Mouse (Mus musculus) heart, embryonic 16.5 days (tissue): ENCODE data around the gene H2al1g. TPM values are rescaled to one million over a fixed set of nuclear protein-coding genes. Genes with fewer than 3 reads are reported as not detected.
"Not testable (repeated sequence)": the region's sequence is repeated elsewhere in the genome, so short reads cannot be mapped to it uniquely, and the experiment has no call there.

ENCODE experiments used
- ATAC-seq: fragments of 200-750 bp; cut with Nextera tagmentation; replicated peaks from 2 replicates; pipeline ENCODE4 v1.8.0; 2017; ENCODE audit warnings: moderate number of reproducible peaks; ENCODE audit not compliant: insufficient read depth, low FRiP score; ENCODE audit errors: extremely low read depth
- H3K27ac ChIP-seq: fragments of 300-500 bp; sonication (generic); 2 replicates; pipeline ENCODE4 v1.5.1; 2014; ENCODE audit warnings: mild to moderate bottlenecking, low read length, control low read depth, moderate library complexity
- H3K27me3 ChIP-seq: fragments of 300-500 bp; sonication (generic); 2 replicates; pipeline ENCODE4 v1.6.1; 2014; ENCODE audit warnings: low read length, mixed read lengths; ENCODE audit not compliant: control insufficient read depth, insufficient read depth
- H3K36me3 ChIP-seq: fragments of 300-500 bp; sonication (generic); 2 replicates; pipeline ENCODE4 v1.6.1; 2014; ENCODE audit not compliant: control insufficient read depth, insufficient read depth
- H3K4me1 ChIP-seq: fragments of 300-500 bp; sonication (generic); 2 replicates; pipeline ENCODE4 v1.6.1; 2014; ENCODE audit warnings: low read length, mixed read lengths; ENCODE audit not compliant: control insufficient read depth, insufficient read depth
- H3K4me2 ChIP-seq: fragments of 300-500 bp; sonication (generic); 2 replicates; pipeline ENCODE4 v1.6.1; 2014; ENCODE audit warnings: low read depth, mild to moderate bottlenecking, control low read depth, low read length
- H3K4me3 ChIP-seq: fragments of 300-500 bp; sonication (generic); 2 replicates; pipeline ENCODE4 v1.5.1; 2014; ENCODE audit warnings: mild to moderate bottlenecking, control low read depth, low read length
- H3K9ac ChIP-seq: fragments of 300-500 bp; sonication (generic); 2 replicates; pipeline ENCODE4 v1.6.1; 2014; ENCODE audit warnings: low read length, control low read depth
- H3K9me3 ChIP-seq: fragments of 300-500 bp; sonication (generic); replicated peaks from 2 replicates; pipeline ENCODE4 v1.6.1; 2016; ENCODE audit warnings: low read length; ENCODE audit not compliant: control insufficient read depth
- WGBS: fragments of 180-500 bp; shearing (Covaris S2); extraction: QIAGEN DNeasy Blood & Tissue Kit; methylation state at CpG from one replicate; pipeline ENCODE4 v1.1.7; 2014; 5-methylcytosine and 5-hydroxymethylcytosine counted together
- polyA plus RNA-seq: library from polyadenylated mRNA; unstranded; fragments of >200 nt; fragmentation: Nextera tagmentation; extraction: Ambion mirVana; gene quantifications from 2 replicates; pipeline ENCODE4 v1.2.1, GENCODE M21; 2015

H2al1g gene
- polyA plus RNA-seq, 1 experiment from 2014 or later: not detected

DNA sequence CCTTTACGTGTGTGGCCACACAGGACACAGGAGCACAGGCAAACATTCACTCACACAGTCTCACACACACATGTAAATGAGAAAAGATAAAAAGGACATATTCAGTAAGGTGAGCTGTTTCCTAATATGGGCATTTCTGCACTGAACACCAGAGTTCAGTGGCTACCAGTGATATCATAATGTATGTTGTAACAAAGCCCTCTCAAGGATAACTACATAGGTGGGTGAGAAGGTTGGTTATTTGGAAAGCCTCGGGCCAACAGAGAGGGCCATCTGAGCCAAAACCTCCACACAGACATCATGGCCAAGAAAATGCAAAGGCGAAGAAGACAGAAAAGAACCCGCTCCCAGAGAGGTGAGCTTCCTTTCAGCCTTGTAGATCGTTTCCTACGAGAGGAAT is 12.7 kb upstream of the H2al1g start, which contains the start of gene H2al1c:
TSS of gene H2al1c (plus strand) at position 301 of the 400 bp plus-strand sequence.
- H3K27ac ChIP-seq, H3K9ac ChIP-seq, H3K36me3 ChIP-seq, ATAC-seq, H3K4me1 ChIP-seq, H3K9me3 ChIP-seq, H3K4me2 ChIP-seq, H3K4me3 ChIP-seq, H3K27me3 ChIP-seq: not testable (repeated sequence)
- 96% methylated on average over 2 of the region's 6 CpGs for WGBS

DNA sequence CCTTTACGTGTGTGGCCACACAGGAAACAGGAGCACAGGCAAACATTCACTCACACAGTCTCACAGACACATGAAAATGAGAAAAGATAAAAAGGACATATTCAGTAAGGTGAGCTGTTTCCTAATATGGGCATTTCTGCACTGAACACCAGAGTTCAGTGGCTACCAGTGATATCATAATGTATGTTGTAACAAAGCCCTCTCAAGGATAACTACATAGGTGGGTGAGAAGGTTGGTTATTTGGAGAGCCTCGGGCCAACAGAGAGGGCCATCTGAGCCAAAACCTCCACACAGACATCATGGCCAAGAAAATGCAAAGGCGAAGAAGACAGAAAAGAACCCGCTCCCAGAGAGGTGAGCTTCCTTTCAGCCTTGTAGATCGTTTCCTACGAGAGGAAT is 9.5 kb upstream of the H2al1g start, which contains the start of gene H2al1d:
TSS of gene H2al1d (plus strand) at position 301 of the 400 bp plus-strand sequence.
- H3K4me3 ChIP-seq, H3K9me3 ChIP-seq, H3K27ac ChIP-seq, H3K9ac ChIP-seq, ATAC-seq, H3K36me3 ChIP-seq, H3K4me1 ChIP-seq, H3K4me2 ChIP-seq, H3K27me3 ChIP-seq: not testable (repeated sequence)
- no CpG with 5 or more reads among the region's 6 CpGs for WGBS

DNA sequence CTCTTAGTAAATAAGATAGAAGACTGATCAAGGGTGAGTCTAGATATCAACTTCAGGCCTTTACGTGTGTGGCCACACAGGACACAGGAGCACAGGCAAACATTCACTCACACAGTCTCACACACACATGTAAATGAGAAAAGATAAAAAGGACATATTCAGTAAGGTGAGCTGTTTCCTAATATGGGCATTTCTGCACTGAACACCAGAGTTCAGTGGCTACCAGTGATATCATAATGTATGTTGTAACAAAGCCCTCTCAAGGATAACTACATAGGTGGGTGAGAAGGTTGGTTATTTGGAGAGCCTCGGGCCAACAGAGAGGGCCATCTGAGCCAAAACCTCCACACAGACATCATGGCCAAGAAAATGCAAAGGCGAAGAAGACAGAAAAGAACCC is 6.4 kb upstream of the H2al1g start, which contains the start of gene H2al1e:
TSS of gene H2al1e (plus strand) at position 301 of the 400 bp plus-strand sequence.
- H3K9ac ChIP-seq, H3K4me1 ChIP-seq, H3K36me3 ChIP-seq, H3K4me3 ChIP-seq, H3K27me3 ChIP-seq, H3K9me3 ChIP-seq, ATAC-seq, H3K27ac ChIP-seq, H3K4me2 ChIP-seq: not testable (repeated sequence)
- WGBS: no CpG with 5 or more reads among the region's 3 CpGs

DNA sequence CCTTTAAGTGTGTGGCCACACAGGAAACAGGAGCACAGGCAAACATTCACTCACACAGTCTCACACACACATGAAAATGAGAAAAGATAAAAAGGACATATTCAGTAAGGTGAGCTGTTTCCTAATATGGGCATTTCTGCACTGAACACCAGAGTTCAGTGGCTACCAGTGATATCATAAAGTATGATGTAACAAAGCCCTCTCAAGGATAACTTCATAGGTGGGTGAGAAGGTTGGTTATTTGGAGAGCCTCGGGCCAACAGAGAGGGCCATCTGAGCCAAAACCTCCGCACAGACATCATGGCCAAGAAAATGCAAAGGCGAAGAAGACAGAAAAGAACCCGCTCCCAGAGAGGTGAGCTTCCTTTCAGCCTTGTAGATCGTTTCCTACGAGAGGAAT is 3.2 kb upstream of the H2al1g start, which contains the start of gene H2al1f:
TSS of gene H2al1f (plus strand) at position 301 of the 400 bp plus-strand sequence.
- WGBS: no CpG with 5 or more reads among the region's 6 CpGs
- not testable (repeated sequence) for H3K9ac ChIP-seq, H3K4me3 ChIP-seq, H3K4me2 ChIP-seq, H3K27me3 ChIP-seq, H3K36me3 ChIP-seq, H3K9me3 ChIP-seq, H3K4me1 ChIP-seq, H3K27ac ChIP-seq, ATAC-seq

DNA sequence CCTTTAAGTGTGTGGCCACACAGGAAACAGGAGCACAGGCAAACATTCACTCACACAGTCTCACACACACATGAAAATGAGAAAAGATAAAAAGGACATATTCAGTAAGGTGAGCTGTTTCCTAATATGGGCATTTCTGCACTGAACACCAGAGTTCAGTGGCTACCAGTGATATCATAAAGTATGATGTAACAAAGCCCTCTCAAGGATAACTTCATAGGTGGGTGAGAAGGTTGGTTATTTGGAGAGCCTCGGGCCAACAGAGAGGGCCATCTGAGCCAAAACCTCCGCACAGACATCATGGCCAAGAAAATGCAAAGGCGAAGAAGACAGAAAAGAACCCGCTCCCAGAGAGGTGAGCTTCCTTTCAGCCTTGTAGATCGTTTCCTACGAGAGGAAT is 3.1 kb downstream of the H2al1g start, which contains the start of gene H2al1h:
TSS of gene H2al1h (plus strand) at position 301 of the 400 bp plus-strand sequence.
- no CpG with 5 or more reads among the region's 6 CpGs for WGBS
- not testable (repeated sequence) for ATAC-seq, H3K9me3 ChIP-seq

DNA sequence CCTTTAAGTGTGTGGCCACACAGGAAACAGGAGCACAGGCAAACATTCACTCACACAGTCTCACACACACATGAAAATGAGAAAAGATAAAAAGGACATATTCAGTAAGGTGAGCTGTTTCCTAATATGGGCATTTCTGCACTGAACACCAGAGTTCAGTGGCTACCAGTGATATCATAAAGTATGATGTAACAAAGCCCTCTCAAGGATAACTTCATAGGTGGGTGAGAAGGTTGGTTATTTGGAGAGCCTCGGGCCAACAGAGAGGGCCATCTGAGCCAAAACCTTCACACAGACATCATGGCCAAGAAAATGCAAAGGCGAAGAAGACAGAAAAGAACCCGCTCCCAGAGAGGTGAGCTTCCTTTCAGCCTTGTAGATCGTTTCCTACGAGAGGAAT is 6.3 kb downstream of the H2al1g start, which contains the start of gene H2al1i:
TSS of gene H2al1i (plus strand) at position 301 of the 400 bp plus-strand sequence.
- not testable (repeated sequence) for H3K27ac ChIP-seq, H3K36me3 ChIP-seq, H3K27me3 ChIP-seq, H3K4me2 ChIP-seq, H3K9me3 ChIP-seq, H3K4me3 ChIP-seq, H3K4me1 ChIP-seq, ATAC-seq, H3K9ac ChIP-seq
- WGBS: 73% methylated on average over 2 of the region's 5 CpGs

More for the DNA sequence above, 3.1 kb downstream of the H2al1g start, which contains the start of gene H2al1h:
- not testable (repeated sequence) for H3K4me2 ChIP-seq, H3K4me3 ChIP-seq, H3K36me3 ChIP-seq, H3K9ac ChIP-seq, H3K4me1 ChIP-seq, H3K27me3 ChIP-seq, H3K27ac ChIP-seq

DNA sequence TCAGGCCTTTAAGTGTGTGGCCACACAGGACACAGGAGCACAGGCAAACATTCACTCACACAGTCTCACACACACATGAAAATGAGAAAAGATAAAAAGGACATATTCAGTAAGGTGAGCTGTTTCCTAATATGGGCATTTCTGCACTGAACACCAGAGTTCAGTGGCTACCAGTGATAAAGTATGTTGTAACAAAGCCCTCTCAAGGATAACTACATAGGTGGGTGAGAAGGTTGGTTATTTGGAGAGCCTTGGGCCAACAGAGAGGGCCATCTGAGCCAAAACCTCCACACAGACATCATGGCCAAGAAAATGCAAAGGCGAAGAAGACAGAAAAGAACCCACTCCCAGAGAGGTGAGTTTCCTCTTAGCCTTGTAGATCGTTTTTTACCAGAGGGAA is 9.5 kb downstream of the H2al1g start, which contains the start of gene H2al1j:
TSS of gene H2al1j (plus strand) at position 301 of the 400 bp plus-strand sequence.
- not testable (repeated sequence) for H3K27me3 ChIP-seq, ATAC-seq, H3K4me1 ChIP-seq, H3K9ac ChIP-seq, H3K36me3 ChIP-seq, H3K4me3 ChIP-seq, H3K27ac ChIP-seq, H3K9me3 ChIP-seq, H3K4me2 ChIP-seq
- WGBS: 81% methylated on average over 2 of the region's 2 CpGs

DNA sequence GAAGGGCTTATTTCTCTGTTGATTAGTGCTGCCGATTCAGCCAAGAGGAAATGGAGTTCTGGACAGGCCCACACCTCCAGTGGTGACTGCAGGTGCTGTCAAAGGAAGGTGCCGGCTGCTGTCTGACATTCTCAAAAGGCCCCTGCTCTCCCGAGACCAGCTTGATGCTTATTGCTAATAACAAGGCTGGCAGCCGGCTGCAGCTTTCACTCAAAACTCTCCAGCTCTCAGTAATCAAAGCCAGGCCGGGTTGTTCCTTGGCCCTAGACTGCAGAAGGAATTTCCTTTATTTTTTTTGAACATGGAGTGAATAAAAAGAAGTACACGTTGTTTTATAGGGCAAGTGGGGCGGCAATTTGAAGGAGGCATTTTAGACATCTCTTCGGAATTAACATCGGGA is 27.7 kb downstream of the H2al1g start:
- Histone ChIP-seq H3K27ac (no peak overlapping the region), H3K4me3 (no peak overlapping the region), H3K36me3 (no peaks in the 10 kb centered on the region), H3K27me3 (no peaks in the 10 kb centered on the region), H3K9ac (no peak overlapping the region), H3K4me1 (no peaks in the 10 kb centered on the region), H3K4me2 (no peak overlapping the region), H3K9me3 (no peaks in the 10 kb centered on the region)
- no peak for ATAC-seq
- 63% methylated on average over 9 of the region's 9 CpGs for WGBS

DNA sequence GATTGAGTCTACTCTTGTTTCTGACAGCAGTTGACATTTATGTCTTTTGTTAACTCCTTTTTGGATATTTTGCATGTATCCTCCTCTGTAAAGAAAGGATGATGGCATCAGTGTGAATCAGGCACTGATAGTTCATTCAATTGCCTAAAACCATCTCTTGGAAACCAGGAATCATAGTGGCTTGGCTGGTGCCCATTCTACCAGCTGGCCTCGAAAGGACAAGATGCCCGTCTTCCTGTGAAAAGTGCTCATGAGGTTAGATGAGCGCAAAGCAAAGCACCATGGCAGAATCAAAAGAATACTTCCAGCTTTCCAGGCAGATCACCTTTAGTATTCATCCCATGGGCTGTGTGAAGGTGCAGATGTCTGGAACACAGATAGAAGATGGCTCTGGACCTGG is 28.7 kb downstream of the H2al1g start:
- no peak overlapping the region for H3K9ac ChIP-seq
- no peak overlapping the region for H3K4me3 ChIP-seq
- no peaks in the 10 kb centered on the region for H3K9me3 ChIP-seq
- no peaks in the 10 kb centered on the region for H3K4me1 ChIP-seq
- H3K27me3 ChIP-seq: no peaks in the 10 kb centered on the region
- H3K4me2 ChIP-seq: no peak overlapping the region
- 86% methylated on average over 3 of the region's 3 CpGs for WGBS
- H3K27ac ChIP-seq: no peak overlapping the region
- no peaks in the 10 kb centered on the region for H3K36me3 ChIP-seq
- ATAC-seq: no peak
